Mouse (Mus musculus) mesoderm, embryonic 11.5 days (tissue): ENCODE measurements around the gene Prcp.
"Not testable (repeated sequence)": the region's sequence is repeated elsewhere in the genome, so short reads cannot be mapped to it uniquely, and the experiment has no call there.

Experiments used
- DNase-seq: peaks from one replicate; pipeline ENCODE4 v3.0.0-alpha.2; 2012; ENCODE audit warnings: low read depth, low spot score

Gene Prcp

DNA sequence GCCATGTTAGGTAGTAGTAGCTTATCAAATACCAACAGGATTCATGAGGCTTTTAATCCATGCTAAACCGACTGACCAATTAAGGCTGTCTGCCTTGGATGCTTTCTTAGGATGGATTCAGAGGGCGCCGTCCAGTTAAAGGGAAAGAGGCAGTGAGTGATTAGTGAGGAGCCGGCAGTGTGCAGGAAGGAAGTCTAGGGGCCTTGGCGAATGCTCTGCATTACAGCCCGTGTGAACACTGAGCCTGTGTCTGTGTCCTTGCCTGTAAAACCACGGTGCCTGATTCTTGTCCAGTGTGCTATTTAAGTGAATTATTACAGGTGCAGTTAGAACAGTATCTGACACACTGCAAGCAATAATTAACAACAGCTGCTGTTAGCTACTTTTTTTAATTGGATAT, 104.5 kb downstream of the Prcp start:
- not testable (repeated sequence) for DNase-seq

GRCm38 (mm10) chr7:92980741-92981140, 106.5 kb downstream of the Prcp start:
- DNase-seq = no peak

GRCm38 (mm10) chr7:92981864-92982263, 107.6 kb downstream of the Prcp start:
- DNase-seq = no peak
